Mouse (Mus musculus): ENCODE results near the gene Mrpl21. TPM values are rescaled to one million over a fixed set of nuclear protein-coding genes. Genes with fewer than 3 reads are reported as not detected.

The Mrpl21 gene
- polyA plus RNA-seq, 1 experiment from 2014 or later = 104 TPM

DNA sequence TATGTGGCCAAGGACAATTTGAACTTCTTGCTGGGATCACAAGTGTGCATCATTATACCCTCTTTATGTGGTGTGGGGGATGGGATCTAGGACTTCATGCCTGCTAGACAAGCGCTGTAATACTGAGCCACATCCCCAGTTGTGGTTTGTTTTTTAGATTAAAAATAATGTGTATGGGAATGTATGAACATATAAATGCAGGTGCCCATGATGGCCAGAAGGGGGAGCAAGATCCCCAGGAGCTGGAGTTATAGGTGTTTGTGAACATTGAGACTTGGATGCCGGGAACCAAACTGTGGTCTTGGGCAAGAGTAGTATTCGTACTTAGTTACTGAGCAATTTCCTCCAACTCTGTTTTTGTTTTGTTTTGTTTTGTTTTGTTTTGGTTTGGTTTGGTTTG lies 38.1 kb downstream of the Mrpl21 start:
- 81% methylated on average over 3 of the region's 3 CpGs for WGBS
- Histone ChIP-seq H3K4me2 (ENCODE audit: low read depth, low read length) (no peak overlapping the region), H3K9ac (replicated peaks; ENCODE audit: low read depth, low read length) (no peak overlapping the region), H3K27ac (ENCODE audit: low read depth, low read length) (no peak overlapping the region), H3K36me3 (ENCODE audit: control insufficient read depth, insufficient read depth, low read length) (no peaks in the 10 kb centered on the region), H3K4me1 (ENCODE audit: control insufficient read depth, insufficient read depth, low read length) (peaks cover 10% of the 10 kb centered on the region; the same call in 1 of the 2 replicates), H3K4me3 (ENCODE audit: low read depth, low read length) (no peak overlapping the region), H3K27me3 (ENCODE audit: control insufficient read depth, insufficient read depth, low read length) (peaks cover 21% of the 10 kb centered on the region), H3K9me3 (ENCODE audit: control insufficient read depth, low read length) (no peaks in the 10 kb centered on the region)
- no peak for ATAC-seq (ENCODE audit: low read depth)

- no peaks in the 10 kb centered on the region for H3K9me3 ChIP-seq (ENCODE audit: control insufficient read depth, low read length)
- H3K4me2 ChIP-seq (ENCODE audit: low read depth, low read length) = no peak overlapping the region
- peaks cover 21% of the 10 kb centered on the region for H3K27me3 ChIP-seq (ENCODE audit: control insufficient read depth, insufficient read depth, low read length)
- H3K4me3 ChIP-seq (ENCODE audit: low read depth, low read length) = no peak overlapping the region
- no peaks in the 10 kb centered on the region for H3K36me3 ChIP-seq (ENCODE audit: control insufficient read depth, insufficient read depth, low read length)
- ATAC-seq (ENCODE audit: low read depth) = no peak
- no peak overlapping the region for H3K27ac ChIP-seq (ENCODE audit: low read depth, low read length)
- H3K9ac ChIP-seq (replicated peaks; ENCODE audit: low read depth, low read length) = no peak overlapping the region
- peaks cover 10% of the 10 kb centered on the region; the same call in 1 of the 2 replicates for H3K4me1 ChIP-seq (ENCODE audit: control insufficient read depth, insufficient read depth, low read length)
- WGBS = 10% methylated on average over 11 of the region's 11 CpGs
Observed at GRCm38 (mm10) chr19:3321617-3322016, 38.9 kb downstream of the Mrpl21 start.

- Histone ChIP-seq H3K9ac (replicated peaks; ENCODE audit: low read depth, low read length) (peak within 1 kb of the TSS; percentile 44; the same call in 1 of the 2 replicates), H3K27ac (ENCODE audit: low read depth, low read length) (no peak within 1 kb of the TSS), H3K4me2 (ENCODE audit: low read depth, low read length) (peak within 1 kb of the TSS; percentile 57), H3K4me3 (ENCODE audit: low read depth, low read length) (peak within 1 kb of the TSS; percentile 50), H3K4me1 (ENCODE audit: control insufficient read depth, insufficient read depth, low read length) (peaks cover 10% of the 10 kb centered on the region; the same call in 1 of the 2 replicates), H3K27me3 (ENCODE audit: control insufficient read depth, insufficient read depth, low read length) (peaks cover 21% of the 10 kb centered on the region), H3K9me3 (ENCODE audit: control insufficient read depth, low read length) (no peaks in the 10 kb centered on the region), H3K36me3 (ENCODE audit: control insufficient read depth, insufficient read depth, low read length) (no peaks in the 10 kb centered on the region)
- ATAC-seq (ENCODE audit: low read depth) = no peak
- 5% methylated on average over 26 of the region's 26 CpGs for WGBS
Observed at GRCm38 (mm10) chr19:3322261-3322969, 39.7 kb downstream of the Mrpl21 start, which contains the start of gene Cpt1a. Gene Cpt1a (plus strand): TSS chr19:3322334.

- 1% methylated on average over 46 of the region's 47 CpGs for WGBS
- no peaks in the 10 kb centered on the region for H3K36me3 ChIP-seq (ENCODE audit: control insufficient read depth, insufficient read depth, low read length)
- H3K9me3 ChIP-seq (ENCODE audit: control insufficient read depth, low read length) = no peaks in the 10 kb centered on the region
- H3K9ac ChIP-seq (replicated peaks; ENCODE audit: low read depth, low read length) = peak overlapping the region; percentile 44; the same call in 1 of the 2 replicates
- peaks cover 10% of the 10 kb centered on the region; the same call in 1 of the 2 replicates for H3K4me1 ChIP-seq (ENCODE audit: control insufficient read depth, insufficient read depth, low read length)
- peak; percentile 75 for ATAC-seq (ENCODE audit: low read depth)
- peak overlapping the region; percentile 57 for H3K4me2 ChIP-seq (ENCODE audit: low read depth, low read length)
- peak overlapping the region; percentile 50 for H3K4me3 ChIP-seq (ENCODE audit: low read depth, low read length)
- peaks cover 21% of the 10 kb centered on the region for H3K27me3 ChIP-seq (ENCODE audit: control insufficient read depth, insufficient read depth, low read length)
- H3K27ac ChIP-seq (ENCODE audit: low read depth, low read length) = no peak overlapping the region
Observed at GRCm38 (mm10) chr19:3323201-3323621, 40.5 kb downstream of the Mrpl21 start.

DNA sequence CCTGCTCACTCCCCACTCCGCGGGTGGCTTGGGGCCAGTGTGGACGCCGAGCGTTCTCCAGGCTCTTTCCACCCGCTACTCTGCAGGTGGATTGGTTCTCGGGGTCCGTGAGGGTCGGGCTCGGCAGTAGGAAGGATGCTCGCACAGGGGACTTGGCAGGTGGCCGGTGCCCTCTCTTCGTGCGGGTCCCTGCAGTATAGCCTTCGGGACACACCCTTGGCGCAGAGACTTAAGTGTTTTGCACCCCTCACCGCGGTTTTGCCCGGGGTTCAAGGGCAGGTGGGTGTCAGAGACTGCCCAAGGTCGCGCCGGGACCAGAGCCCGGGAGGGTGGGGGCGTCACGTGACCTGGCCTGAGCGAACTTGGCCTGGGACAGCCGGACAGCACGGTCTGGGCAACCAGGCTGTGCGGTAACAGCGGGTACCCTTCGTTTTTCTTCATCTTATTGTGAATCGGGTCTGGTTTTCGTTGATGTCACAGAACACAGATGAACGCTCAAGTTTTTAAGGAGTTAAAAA lies 41.1 kb downstream of the Mrpl21 start:
- no peak overlapping the region for H3K27ac ChIP-seq (ENCODE audit: low read depth, low read length)
- ATAC-seq (ENCODE audit: low read depth) = peak; percentile 18
- H3K9ac ChIP-seq (replicated peaks; ENCODE audit: low read depth, low read length) = peak overlapping the region; percentile 44; the same call in 1 of the 2 replicates
- peaks cover 10% of the 10 kb centered on the region; the same call in 1 of the 2 replicates for H3K4me1 ChIP-seq (ENCODE audit: control insufficient read depth, insufficient read depth, low read length)
- H3K9me3 ChIP-seq (ENCODE audit: control insufficient read depth, low read length) = no peaks in the 10 kb centered on the region
- H3K36me3 ChIP-seq (ENCODE audit: control insufficient read depth, insufficient read depth, low read length) = no peaks in the 10 kb centered on the region
- peaks cover 21% of the 10 kb centered on the region for H3K27me3 ChIP-seq (ENCODE audit: control insufficient read depth, insufficient read depth, low read length)
- H3K4me2 ChIP-seq (ENCODE audit: low read depth, low read length) = peak overlapping the region; percentile 57
- H3K4me3 ChIP-seq (ENCODE audit: low read depth, low read length) = peak overlapping the region; percentile 50
- WGBS = 2% methylated on average over 34 of the region's 34 CpGs

- Histone ChIP-seq H3K27me3 (ENCODE audit: control insufficient read depth, insufficient read depth, low read length) (peaks cover 21% of the 10 kb centered on the region), H3K27ac (ENCODE audit: low read depth, low read length) (peak overlapping the region; percentile 74), H3K4me2 (ENCODE audit: low read depth, low read length) (peak overlapping the region; percentile 57), H3K4me1 (ENCODE audit: control insufficient read depth, insufficient read depth, low read length) (peaks cover 10% of the 10 kb centered on the region; the same call in 1 of the 2 replicates), H3K4me3 (ENCODE audit: low read depth, low read length) (peak overlapping the region; percentile 50), H3K36me3 (ENCODE audit: control insufficient read depth, insufficient read depth, low read length) (no peaks in the 10 kb centered on the region), H3K9me3 (ENCODE audit: control insufficient read depth, low read length) (no peaks in the 10 kb centered on the region), H3K9ac (replicated peaks; ENCODE audit: low read depth, low read length) (peak overlapping the region; percentile 32; the same call in 1 of the 2 replicates)
- 5% methylated on average over 17 of the region's 17 CpGs for WGBS
- no peak for ATAC-seq (ENCODE audit: low read depth)
Observed at GRCm38 (mm10) chr19:3324271-3324811, 41.6 kb downstream of the Mrpl21 start.

DNA sequence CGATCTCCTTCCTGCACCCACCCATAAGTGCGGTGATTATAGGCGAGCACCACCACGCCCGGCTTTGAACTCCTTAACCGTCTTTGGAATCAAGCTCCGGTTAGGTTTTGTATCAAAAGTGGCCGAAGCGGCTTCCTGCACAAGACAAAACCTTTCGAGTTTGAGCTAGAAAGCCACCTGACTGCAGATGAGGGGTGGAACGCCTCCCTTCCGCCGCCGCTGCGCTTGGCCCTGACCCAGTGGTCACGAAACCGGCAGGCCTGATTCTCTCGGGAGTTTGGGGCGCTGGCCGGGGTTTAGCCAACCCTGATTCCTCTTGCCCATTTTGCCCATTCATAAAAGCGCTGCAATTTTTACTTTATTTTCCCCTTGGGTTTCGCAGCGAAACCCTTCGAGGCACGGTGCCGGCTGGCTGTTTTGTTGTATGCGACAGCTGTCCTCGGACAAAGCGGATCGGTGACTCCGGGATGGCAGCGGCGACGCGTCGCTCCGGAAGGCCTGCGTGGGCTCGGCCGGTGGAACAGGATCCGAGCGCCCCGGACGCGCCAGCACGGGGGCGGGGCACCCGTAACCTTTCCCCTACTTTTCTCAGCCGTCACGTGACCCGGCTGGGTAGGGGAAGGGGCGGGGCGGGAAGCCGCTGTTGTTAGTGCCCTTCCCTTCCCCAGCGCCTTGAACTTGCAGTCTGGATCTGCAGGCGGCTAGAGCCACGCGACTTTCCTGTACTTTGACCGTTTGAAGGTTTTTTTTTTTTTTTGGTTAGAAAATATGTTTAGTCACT lies 42.4 kb downstream of the Mrpl21 start:
- Histone ChIP-seq H3K36me3 (ENCODE audit: control insufficient read depth, insufficient read depth, low read length) (no peaks in the 10 kb centered on the region), H3K9me3 (ENCODE audit: control insufficient read depth, low read length) (no peaks in the 10 kb centered on the region), H3K27me3 (ENCODE audit: control insufficient read depth, insufficient read depth, low read length) (peaks cover 21% of the 10 kb centered on the region), H3K4me2 (ENCODE audit: low read depth, low read length) (peak overlapping the region; percentile 57), H3K4me1 (ENCODE audit: control insufficient read depth, insufficient read depth, low read length) (peaks cover 10% of the 10 kb centered on the region; the same call in 1 of the 2 replicates), H3K27ac (ENCODE audit: low read depth, low read length) (peak overlapping the region; percentile 74), H3K4me3 (ENCODE audit: low read depth, low read length) (peak overlapping the region; percentile 50), H3K9ac (replicated peaks; ENCODE audit: low read depth, low read length) (peak overlapping the region; percentile 32)
- peak; percentile 75 for ATAC-seq (ENCODE audit: low read depth)
- WGBS = under 1% methylated on average over 59 of the region's 59 CpGs

- H3K9ac ChIP-seq (replicated peaks; ENCODE audit: low read depth, low read length) = 0 out of 2 replicates have a peak overlapping the region, but pooled peaks have one; percentile 32
- no peaks in the 10 kb centered on the region for H3K36me3 ChIP-seq (ENCODE audit: control insufficient read depth, insufficient read depth, low read length)
- 39% methylated on average over 15 of the region's 15 CpGs for WGBS
Observed at GRCm38 (mm10) chr19:3325771-3326478, 43.2 kb downstream of the Mrpl21 start.

More at GRCm38 (mm10) chr19:3325771-3326478, 43.2 kb downstream of the Mrpl21 start:
- no peaks in the 10 kb centered on the region for H3K9me3 ChIP-seq (ENCODE audit: control insufficient read depth, low read length)
- peaks cover 10% of the 10 kb centered on the region; the same call in 1 of the 2 replicates for H3K4me1 ChIP-seq (ENCODE audit: control insufficient read depth, insufficient read depth, low read length)
- peak overlapping the region; percentile 57 for H3K4me2 ChIP-seq (ENCODE audit: low read depth, low read length)
- peaks cover 21% of the 10 kb centered on the region for H3K27me3 ChIP-seq (ENCODE audit: control insufficient read depth, insufficient read depth, low read length)
- H3K4me3 ChIP-seq (ENCODE audit: low read depth, low read length) = peak overlapping the region; percentile 50
- peak overlapping the region; percentile 74 for H3K27ac ChIP-seq (ENCODE audit: low read depth, low read length)
- ATAC-seq (ENCODE audit: low read depth) = no peak
